Mouse (Mus musculus) effector memory CD4-positive, alpha-beta T cell, adult 5 months (primary cell): ENCODE measurements around the gene Nsdhl. TPM values are rescaled to one million over a fixed set of nuclear protein-coding genes. Genes with fewer than 3 reads are reported as not detected.

Experiments used
- polyA plus RNA-seq: library from polyadenylated mRNA; unstranded; fragments of 100-300 nt; shearing (Covaris generic); gene quantifications from one replicate; pipeline ENCODE4 v1.2.1, GENCODE M21; 2017

Nsdhl gene
- polyA plus RNA-seq = 14.8 TPM

GRCm38 (mm10) chrX:72917884-72918681 lies at the start of gene Nsdhl, which contains the start of gene Cetn2:
Nsdhl (plus strand) TSS chrX:72918557.
Cetn2 (minus strand) TSS chrX:72918411.

GRCm38 (mm10) chrX:72986841-72987519 lies 68.6 kb downstream of the Nsdhl start, which contains the start of gene Zfp185:
Zfp185 (plus strand) TSS chrX:72987339.

Other genes with a start within 250 kb of the Nsdhl start
- not detected for gene Gabrq, start 93.4 kb upstream of the Nsdhl start, polyA plus RNA-seq
- 74.1 TPM for gene Cetn2, start 146 bp upstream of the Nsdhl start, polyA plus RNA-seq
- not detected for gene Zfp185, start 68.8 kb downstream of the Nsdhl start, polyA plus RNA-seq
- not detected for gene Pnma5, start 118.5 kb downstream of the Nsdhl start, polyA plus RNA-seq
- gene Pnma3, start 146.2 kb downstream of the Nsdhl start, polyA plus RNA-seq = not detected
- 72.5 TPM for gene Xlr4a, start 163.9 kb downstream of the Nsdhl start, polyA plus RNA-seq
- 3.0 TPM for gene Xlr3a, start 178.5 kb downstream of the Nsdhl start, polyA plus RNA-seq
- 0.39 TPM for gene Gm14685, start 198.5 kb downstream of the Nsdhl start, polyA plus RNA-seq
- gene Xlr5b, start 230.2 kb downstream of the Nsdhl start, polyA plus RNA-seq = not detected
- not detected for gene DXBay18, start 230.9 kb downstream of the Nsdhl start, polyA plus RNA-seq